Mouse (Mus musculus) adrenal gland, postnatal 4 days (tissue): Measurements from ENCODE around the gene Parpbp. TPM values are rescaled to one million over a fixed set of nuclear protein-coding genes. Genes with fewer than 3 reads are reported as not detected.

Experiments
- DNase-seq, 2 experiments: peaks; one replicate each; pipeline ENCODE4 v3.0.0; 2021 to 2022; ENCODE audit warnings: low spot score in 2 of 2, mixed read lengths in 2 of 2
- long read RNA-seq, 2 experiments: library from polyadenylated mRNA; stranded (forward); transcript quantifications; one replicate each; pipeline ENCODE4 v2.0.0; 2021
- total RNA-seq, 2 experiments: library from RNA; stranded (reverse); gene quantifications; 2 replicates each; pipeline ENCODE4 v1.2.3; 2021

The Parpbp gene
- total RNA-seq = 1 to 10 TPM; 7.7 to 8.0 TPM
- long read RNA-seq, experiment 1, partial matches to known transcripts = 0 of 1 reads
- long read RNA-seq, experiment 1, other reads (novel, unspliced or antisense) = 1 of 1 reads
- long read RNA-seq, experiment 2, partial matches to known transcripts = 1 of 7 reads
- long read RNA-seq, experiment 2, other reads (novel, unspliced or antisense) = 6 of 7 reads

DNA sequence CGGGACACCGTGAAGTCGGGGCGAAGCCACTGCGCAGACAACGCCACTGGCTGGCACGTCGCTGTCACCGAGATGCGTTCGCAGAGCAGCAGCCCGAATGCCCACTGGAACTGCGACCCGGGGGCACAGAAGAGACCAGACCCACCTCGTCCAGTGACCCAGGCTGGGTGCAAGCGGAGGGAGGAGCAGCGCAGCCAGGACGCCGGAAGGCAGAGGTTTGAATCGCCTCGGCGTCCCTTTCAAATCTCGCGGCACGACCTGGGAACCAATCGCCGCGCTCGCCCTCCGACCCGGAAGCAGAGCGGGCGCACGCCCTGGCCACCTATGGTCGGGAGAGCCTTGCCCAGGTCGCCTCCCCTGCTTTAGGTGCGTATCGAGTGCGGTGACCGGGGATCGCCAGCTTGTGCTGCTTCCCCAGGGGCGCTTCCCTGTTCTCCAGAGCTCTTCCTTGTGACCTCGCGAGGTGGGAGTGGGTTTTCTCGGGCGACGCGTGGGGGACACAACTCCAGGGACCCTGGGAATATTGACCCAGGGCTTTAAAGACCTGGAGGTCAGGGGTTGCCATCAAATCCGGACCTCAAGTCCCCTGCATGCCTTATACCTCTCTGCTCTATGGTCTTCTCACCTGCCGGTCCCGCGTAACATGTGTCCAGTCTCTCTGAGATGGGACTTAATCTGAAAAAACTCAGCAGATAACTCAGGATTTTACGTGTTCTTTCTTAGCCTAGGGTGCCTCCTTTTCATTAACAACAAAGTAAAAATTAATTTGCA lies at the start of gene Parpbp, which contains the start of gene Nup37:
Parpbp (minus strand) TSS at position 235 of the 771 bp plus-strand sequence.
Nup37 (plus strand) TSS at position 286 of the 771 bp plus-strand sequence.
- peak; percentile 79 to 82 for DNase-seq

DNA sequence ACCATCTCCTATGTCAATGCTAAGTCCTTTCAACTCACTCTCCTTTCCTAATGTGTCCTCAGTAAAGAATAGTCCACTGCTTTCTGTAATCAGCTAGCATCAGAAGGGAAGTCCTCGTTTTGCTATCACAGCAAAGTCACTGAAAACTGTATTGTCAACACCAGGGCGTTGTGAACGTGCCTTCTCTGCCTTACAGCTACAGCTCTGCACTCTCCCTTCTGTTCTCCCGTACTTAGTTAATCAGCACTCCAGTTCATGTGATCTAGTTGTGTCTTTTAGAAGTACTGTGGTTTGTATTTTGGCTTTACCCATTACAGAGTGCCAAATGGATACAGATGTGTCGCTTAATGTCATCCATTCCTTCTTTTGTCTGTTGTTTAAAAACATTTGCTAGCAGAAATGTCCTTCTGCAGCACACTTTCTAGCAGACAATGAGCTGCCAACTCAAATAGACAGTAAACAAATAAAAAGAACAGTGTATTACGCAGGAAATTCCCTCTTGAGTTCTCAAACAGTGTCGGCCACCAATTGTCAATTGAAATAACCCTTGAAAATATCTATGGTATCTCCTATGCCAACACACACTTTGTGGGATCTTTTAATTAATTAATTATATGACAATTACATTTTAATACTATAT lies 20.8 kb upstream of the Parpbp start:
- no peak for DNase-seq

DNA sequence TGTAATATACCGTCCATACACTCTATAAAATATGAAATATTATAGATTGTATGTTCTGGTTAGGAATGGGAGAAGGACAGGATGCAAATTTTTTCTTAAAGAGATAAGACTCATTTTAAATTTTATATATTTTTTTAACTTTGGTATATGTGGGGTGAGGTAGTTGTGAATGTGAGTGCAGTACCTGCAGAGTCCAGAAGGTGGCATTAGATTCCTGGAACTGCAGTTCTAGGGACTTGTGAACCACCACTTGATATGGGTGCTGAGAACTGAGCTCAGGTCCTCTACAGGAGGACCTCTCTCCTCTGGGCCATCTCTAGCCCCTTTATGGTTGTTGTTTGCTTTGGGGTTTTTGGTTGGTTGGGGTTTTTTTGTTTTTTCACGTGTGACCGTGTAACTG lies 19.4 kb upstream of the Parpbp start:
- DNase-seq = no peak

GRCm38 (mm10) chr10:88162676-88163075 lies 15.9 kb upstream of the Parpbp start:
- DNase-seq = no peak

DNA sequence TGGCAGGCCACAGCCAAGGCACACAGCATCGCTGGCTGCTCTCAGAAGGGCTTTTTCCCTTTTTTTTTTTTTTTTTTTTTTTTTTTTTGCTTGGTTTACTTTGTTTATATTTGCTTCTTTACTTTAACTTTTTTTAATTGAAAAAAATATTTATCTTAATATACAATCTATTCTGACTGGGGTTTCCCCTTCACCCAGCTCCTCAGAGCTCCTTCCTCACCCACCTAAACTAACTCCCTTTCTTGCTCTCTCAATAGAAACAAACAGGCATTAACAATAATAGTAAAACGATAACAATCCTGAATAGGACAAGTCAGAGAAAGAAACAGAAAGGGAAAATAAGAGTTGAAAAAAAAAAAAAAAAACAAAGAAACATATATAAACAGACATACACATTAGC lies 15.4 kb upstream of the Parpbp start:
- no peak for DNase-seq

DNA sequence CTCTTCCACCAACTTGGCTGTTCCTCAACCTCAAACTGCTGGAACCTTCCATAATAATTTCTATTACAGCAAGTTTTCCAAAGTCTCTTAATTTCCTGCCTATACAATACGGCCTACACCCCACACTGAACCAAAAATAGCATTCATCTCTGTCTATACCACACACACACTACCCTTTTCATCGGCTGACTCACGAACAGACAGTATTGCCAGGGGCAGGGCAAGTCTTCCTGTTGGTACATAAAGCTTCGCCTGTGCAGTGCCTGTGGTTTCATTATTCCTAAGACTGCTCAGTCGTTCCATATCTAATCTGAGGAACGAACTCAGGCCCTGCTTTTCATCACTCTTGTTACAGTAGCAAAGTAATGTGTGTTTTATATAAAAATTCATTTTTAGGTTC lies 4.9 kb upstream of the Parpbp start:
- DNase-seq = no peak

- DNase-seq = no peak
Measured at GRCm38 (mm10) chr10:88150381-88150780, 3.6 kb upstream of the Parpbp start.

DNA sequence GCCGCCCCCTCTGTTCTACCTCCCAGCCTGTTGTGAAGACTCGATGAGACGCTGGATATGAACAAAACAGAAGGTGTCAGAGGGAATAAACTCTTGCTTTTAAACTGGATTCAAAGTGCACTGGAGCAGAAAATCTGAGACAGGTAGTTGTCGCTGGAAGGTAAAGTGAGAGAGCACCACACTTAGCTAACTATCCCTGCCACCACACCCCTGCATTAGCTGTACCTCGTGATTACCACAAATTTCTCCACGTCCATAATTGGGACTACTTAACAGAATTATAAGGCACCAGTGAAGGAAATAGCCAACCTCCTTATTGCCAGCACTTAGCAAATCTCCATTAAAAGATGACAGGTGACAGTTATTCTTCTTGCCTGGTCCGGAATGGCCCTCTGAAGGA lies 554 bp downstream of the Parpbp start:
- no peak for DNase-seq

DNA sequence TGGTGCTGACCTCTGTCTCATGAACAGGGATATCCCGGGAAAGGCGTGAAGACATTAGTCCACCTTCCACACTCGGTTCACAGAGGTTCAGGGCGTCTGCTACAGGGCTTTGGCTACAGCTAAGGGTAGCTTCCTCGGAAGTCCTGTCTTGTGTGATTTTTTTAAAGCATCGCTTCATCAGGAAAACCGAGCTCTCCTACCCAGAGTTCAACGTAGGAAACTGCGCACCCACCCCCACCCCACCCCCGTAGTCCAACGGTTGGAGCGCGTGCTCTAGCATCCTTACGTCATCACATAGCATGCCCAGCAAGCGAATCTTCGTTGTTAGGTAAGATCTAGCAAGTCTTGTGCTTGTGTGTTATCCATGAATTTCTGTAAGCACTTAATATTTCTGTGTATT lies 11.1 kb downstream of the Parpbp start:
- DNase-seq = no peak

- no peak for DNase-seq
Measured at GRCm38 (mm10) chr10:88119721-88120120, 27.0 kb downstream of the Parpbp start.

DNA sequence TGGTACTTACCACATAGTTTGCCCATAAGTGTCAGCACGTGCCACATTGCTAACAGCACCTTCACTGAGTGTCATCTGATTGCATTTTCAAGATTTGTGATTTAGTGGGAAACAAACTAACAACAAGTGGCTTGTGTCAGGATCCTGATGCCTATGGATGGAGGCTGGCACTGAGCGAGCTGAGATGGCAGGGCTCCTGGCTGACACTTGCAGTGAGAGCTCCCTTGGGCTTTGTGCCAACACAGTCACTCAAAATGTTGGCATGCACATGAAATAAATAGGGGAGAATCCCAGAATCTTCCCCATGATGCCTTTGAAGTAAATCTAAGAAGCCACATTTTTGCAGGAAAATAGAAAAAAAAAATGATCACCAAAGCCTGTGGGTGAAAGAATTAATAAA lies 33.5 kb downstream of the Parpbp start:
- no peak for DNase-seq

GRCm38 (mm10) chr10:88106169-88106568 lies 40.6 kb downstream of the Parpbp start:
- no peak for DNase-seq

DNA sequence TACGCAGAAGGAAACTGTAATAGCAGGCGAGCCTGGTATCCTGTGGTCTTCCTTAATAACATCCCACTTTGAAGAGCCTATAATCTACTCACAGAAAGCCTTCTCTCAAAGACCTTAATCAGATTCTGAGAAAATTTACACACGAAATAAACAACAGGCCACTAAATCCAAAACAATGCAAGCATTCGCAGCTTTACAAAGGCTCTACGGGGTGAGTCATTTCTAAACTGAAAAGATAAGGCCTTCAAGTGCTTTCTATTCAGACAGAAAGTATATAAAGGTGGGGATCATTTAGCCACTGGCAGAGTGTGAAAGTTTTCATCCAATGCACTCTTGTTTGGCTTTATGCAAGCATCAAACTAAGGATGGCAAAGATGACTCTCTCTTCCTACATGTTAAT lies 56.0 kb downstream of the Parpbp start, which contains the start of gene Pmch:
Pmch (plus strand) TSS at position 301 of the 400 bp plus-strand sequence.
- DNase-seq = no peak

- no peak for DNase-seq
Measured at GRCm38 (mm10) chr10:88067377-88067776, 79.4 kb downstream of the Parpbp start.

DNA sequence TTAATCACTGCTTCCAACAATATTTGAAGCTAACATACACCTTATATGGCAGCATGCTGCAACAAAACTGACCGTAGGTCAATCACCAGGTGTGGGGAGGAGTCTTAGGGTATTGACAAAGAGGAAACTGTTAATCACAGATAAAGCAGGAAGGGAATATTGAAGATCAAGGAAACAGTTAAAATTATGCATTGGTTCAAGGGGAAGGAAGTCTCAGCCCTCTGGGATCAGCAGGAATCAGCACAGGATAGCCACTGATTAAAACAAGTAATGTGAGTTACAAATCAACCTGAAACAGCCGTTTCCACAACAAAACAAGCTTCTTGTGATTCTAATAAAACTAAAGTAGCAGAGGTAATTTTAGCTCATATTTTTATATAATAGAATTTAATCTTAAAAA lies 81.9 kb downstream of the Parpbp start:
- DNase-seq = no peak

DNA sequence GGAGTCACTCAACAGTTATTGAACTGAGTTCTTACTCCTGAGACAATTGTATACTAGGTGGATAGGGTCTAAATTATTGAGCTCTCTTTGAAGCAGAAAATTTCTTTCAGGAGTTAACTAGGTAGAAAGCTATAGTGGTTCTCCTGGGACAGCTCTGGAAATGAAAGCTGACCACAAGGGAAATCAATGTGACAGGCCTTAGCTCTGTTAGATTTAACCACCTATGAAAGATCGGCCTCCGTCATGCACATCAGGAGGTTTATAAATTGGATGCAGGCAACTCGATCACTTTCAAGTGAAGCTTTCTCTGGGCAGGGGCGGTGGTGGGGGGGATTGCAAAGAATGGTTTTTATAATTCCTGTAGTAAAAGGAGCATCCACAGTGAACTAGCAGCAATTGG lies 83.3 kb downstream of the Parpbp start:
- no peak for DNase-seq

DNA sequence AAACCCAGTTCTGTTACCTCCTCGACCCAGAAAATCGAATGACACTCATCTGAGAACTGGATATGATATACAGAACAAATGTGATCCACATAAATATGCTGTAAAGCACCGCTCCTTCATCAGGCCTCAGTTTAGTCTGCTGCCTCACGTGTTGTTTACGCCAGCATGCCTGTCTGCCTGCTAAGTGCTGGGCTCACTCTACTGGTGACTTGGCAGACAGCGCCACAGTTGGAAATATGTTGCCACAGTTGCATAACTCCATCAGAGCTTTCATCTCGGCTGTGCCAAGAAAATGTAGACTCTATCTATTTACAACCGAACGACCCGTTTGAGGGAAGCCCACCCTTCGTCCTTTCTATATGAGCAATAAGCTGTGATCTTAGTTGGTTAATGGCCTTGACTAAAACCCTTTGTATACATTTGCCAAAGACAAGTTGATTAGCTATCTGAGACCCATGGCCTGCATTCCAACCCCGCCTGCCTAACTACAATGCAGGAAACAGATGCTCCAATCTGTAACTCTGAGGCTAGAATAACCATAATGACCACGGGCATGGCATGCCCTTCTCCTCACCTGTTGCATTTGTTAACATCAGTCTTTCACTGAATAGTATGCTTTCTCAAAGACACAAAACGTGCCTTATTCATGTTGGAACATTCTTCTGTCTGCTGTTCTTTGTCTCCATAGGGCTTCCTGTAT lies 89.6 kb downstream of the Parpbp start:
- DNase-seq = no peak

DNA sequence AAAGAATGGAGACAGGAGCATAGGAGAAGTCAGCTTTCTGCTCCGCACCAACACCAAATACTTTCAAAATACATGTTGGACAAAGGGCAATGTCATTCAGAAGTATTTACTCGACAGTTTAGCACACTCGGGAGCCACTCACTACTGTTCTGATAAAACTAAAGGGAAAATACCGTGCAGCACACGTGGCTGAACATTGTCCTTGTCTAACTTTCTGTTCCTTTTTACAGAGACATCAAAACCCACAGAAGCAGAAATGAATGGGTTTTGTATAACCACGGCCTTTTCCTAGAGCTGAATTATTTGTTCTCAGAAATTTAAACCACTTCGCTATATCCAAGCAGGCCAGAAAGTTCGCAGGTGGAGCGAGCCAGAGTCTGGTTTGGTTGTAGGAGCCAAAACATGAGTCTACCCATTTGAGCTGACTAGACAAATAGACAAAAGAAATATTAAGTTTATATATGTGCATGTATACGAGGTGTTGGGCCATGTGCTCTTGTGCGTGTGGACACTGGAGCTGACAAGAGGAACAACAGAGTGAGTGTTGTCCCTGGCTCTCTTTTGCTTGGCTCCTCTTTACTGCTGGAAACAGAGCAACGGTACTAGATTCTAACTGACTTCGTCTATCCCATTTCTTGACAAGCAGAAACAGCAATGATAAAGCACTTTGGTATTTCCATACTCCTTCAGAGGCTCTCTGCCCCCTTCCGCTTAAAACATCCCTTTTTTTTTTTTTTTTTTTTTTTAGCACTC lies 92.3 kb downstream of the Parpbp start:
- DNase-seq = no peak

DNA sequence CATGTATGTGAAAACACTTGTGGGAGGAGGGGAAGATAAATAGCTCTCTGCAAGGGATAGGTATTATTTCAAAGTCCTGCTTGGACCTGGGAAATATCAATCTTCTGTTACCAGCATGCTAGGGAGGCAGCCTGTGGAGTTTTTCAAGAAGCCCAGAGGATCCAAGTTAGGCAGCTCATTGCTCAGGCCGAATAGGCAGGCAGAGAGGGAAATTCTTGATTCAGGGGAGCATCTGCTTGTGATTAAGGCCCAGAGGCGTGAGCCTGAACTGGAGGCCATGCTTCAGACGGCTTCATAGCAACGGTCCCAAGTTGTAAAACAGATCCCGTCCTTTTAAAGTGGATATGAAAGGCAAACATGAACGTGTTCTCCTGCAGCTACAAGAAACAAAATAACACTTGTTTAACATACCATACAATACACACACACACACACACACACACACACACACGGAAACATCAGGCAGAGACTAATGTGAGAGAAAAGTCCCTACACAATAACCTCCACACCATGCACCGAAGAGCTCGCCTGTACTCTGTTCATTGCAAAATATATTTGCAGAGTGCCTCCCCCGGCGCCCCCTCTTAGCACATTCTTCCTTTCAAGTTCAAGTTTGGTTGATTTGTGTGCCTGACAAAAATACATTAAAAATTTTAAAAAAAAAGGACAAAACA lies 100.5 kb downstream of the Parpbp start:
- no peak for DNase-seq

DNA sequence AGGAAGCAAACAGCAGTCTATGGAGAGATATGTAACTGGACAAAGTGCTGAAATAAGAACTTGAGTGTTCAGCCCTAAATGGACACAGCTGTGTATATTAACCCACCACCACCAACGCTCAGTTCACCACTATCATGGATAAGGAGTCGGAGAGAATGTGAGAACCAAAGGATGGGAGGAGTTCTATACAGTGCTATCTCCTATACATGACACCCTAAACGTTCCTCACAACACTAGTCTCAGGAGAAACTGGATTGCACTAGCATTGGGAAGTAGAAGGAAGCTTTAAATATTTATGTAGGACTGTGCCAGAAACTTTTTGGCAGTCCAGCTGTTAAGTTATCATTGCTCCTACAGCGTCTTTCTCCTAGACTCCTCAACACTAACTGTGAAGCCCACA lies 102.4 kb downstream of the Parpbp start:
- no peak for DNase-seq
